9 mouse cellular contexts compared by ENCODE assay signal in genomic region chr10:91988364-91988763, GRCm38 (mm10).
DNase-seq lines count a peak whose midpoint lies in the region; ATAC-seq lines count a peak whose summit lies in the region.
"Had no signal": no experiment of that assay in that cellular context is flagged by ENCODE, and none has a peak within 500 bp of the region (broad histone marks: within the 10 kb centered on the region; RNA-seq: fewer than 3 reads in every experiment).

No protein-coding gene starts in this region.

- no peaks in the 10 kb centered on the region for H3K36me3 ChIP-seq in forebrain, embryonic 10.5 days (replicated peaks)
- H3K36me3 ChIP-seq in forebrain, embryonic 15.5 days = no peaks in the 10 kb centered on the region
- H3K36me3 ChIP-seq in midbrain, embryonic 11.5 days (ENCODE audit: control insufficient read depth, insufficient read depth, low read length) = no peaks in the 10 kb centered on the region
- H3K36me3 ChIP-seq in midbrain, embryonic 16.5 days (ENCODE audit: control insufficient read depth, insufficient read depth, low read length) = no peaks in the 10 kb centered on the region

- WGBS in forebrain, embryonic 10.5 days = 43% methylated on average over 8 of the region's 8 CpGs
- 8% methylated on average over 8 of the region's 8 CpGs for WGBS in forebrain, embryonic 15.5 days
- 25% methylated on average over 8 of the region's 8 CpGs for whole genome bisulfite sequencing in midbrain, embryonic 11.5 days
- WGBS in midbrain, embryonic 16.5 days = 23% methylated on average over 8 of the region's 8 CpGs

- H3K4me1 ChIP-seq in forebrain, embryonic 10.5 days = peaks cover 22% of the 10 kb centered on the region
- peaks cover 19% of the 10 kb centered on the region for H3K4me1 ChIP-seq in forebrain, embryonic 15.5 days
- no peaks in the 10 kb centered on the region for H3K4me1 ChIP-seq in midbrain, embryonic 11.5 days (ENCODE audit: control insufficient read depth, insufficient read depth, low read length)
- H3K4me1 ChIP-seq in midbrain, embryonic 16.5 days (ENCODE audit: control insufficient read depth, insufficient read depth, low read length) = peaks cover 14% of the 10 kb centered on the region

- ATAC-seq in forebrain, embryonic 15.5 days (replicated peaks) = no peak
- ATAC-seq in midbrain, embryonic 11.5 days (ENCODE audit: low FRiP score) = no peak
- no peak for ATAC-seq in midbrain, embryonic 16.5 days

- H3K4me2 ChIP-seq in forebrain, embryonic 15.5 days (replicated peaks) = no peak overlapping the region
- no peak overlapping the region for H3K4me2 ChIP-seq in midbrain, embryonic 11.5 days
- H3K4me2 ChIP-seq in midbrain, embryonic 16.5 days (ENCODE audit: low read length) = no peak overlapping the region

- H3K9ac ChIP-seq in forebrain, embryonic 15.5 days (replicated peaks) = no peak overlapping the region
- no peak overlapping the region for H3K9ac ChIP-seq in midbrain, embryonic 11.5 days (ENCODE audit: low read length)
- H3K9ac ChIP-seq in midbrain, embryonic 16.5 days (ENCODE audit: low read depth, low read length) = no peak overlapping the region

- H3K27me3 ChIP-seq in forebrain, embryonic 10.5 days (ENCODE audit: poor library complexity, severe bottlenecking) = no peaks in the 10 kb centered on the region
- H3K27me3 ChIP-seq in forebrain, embryonic 15.5 days = no peaks in the 10 kb centered on the region
- H3K27me3 ChIP-seq in midbrain, embryonic 11.5 days (ENCODE audit: control insufficient read depth, insufficient read depth, low read length) = no peaks in the 10 kb centered on the region
- no peaks in the 10 kb centered on the region for H3K27me3 ChIP-seq in midbrain, embryonic 16.5 days (ENCODE audit: control insufficient read depth, insufficient read depth, low read depth, low read length)

- DNase-seq in forebrain, embryonic 10.5 days (ENCODE audit: extremely low spot score, low spot score) = no peak
- DNase-seq in midbrain, embryonic 11.5 days (ENCODE audit: low spot score, missing footprints) = peak; percentile 78
- peak; percentile 55 to 56 for DNase-seq in kidney, postnatal 4 days
- DNase-seq in retina, postnatal 1 day = peak; percentile 50
- DNase-seq in urinary bladder, postnatal 4 days (ENCODE audit: low spot score in 2 of 2) = no peak
- no peak for DNase-seq in cerebellum, postnatal 36 days
- DNase-seq: liver had no signal

- H3K9me3 ChIP-seq in forebrain, embryonic 10.5 days = no peaks in the 10 kb centered on the region
- no peaks in the 10 kb centered on the region for H3K9me3 ChIP-seq in forebrain, embryonic 15.5 days
- H3K9me3 ChIP-seq in midbrain, embryonic 11.5 days (ENCODE audit: control insufficient read depth, low read length) = no peaks in the 10 kb centered on the region
- no peaks in the 10 kb centered on the region for H3K9me3 ChIP-seq in midbrain, embryonic 16.5 days (replicated peaks; ENCODE audit: control insufficient read depth, low read length, poor library complexity, severe bottlenecking)

- peak overlapping the region; percentile 72 for H3K27ac ChIP-seq in forebrain, embryonic 10.5 days
- H3K27ac ChIP-seq in forebrain, embryonic 15.5 days (replicated peaks) = no peak overlapping the region
- peak overlapping the region; percentile 1; the same call in 1 of the 2 replicates for H3K27ac ChIP-seq in midbrain, embryonic 11.5 days (ENCODE audit: low read depth, low read length)
- no peak overlapping the region; the same call in 1 of the 2 replicates for H3K27ac ChIP-seq in midbrain, embryonic 16.5 days (ENCODE audit: low read length)

- H3K4me3 ChIP-seq in forebrain, embryonic 10.5 days = no peak overlapping the region
- no peak overlapping the region for H3K4me3 ChIP-seq in forebrain, embryonic 15.5 days
- H3K4me3 ChIP-seq in midbrain, embryonic 11.5 days (ENCODE audit: low read depth, low read length) = no peak overlapping the region
- H3K4me3 ChIP-seq in midbrain, embryonic 16.5 days (ENCODE audit: low read depth, low read length) = no peak overlapping the region

Comparison
In these comparisons a context has a peak if more than half of its experiments do, and no peak if none do; other contexts are left out.
1. H3K27ac ChIP-seq: peak in forebrain, embryonic 10.5 days (single experiment) and midbrain, embryonic 11.5 days (single experiment); none in forebrain, embryonic 15.5 days (single experiment) and midbrain, embryonic 16.5 days (single experiment).
2. DNase-seq: peak in midbrain, embryonic 11.5 days (single experiment), kidney, postnatal 4 days (2 of 2) and retina, postnatal 1 day (single experiment); none in forebrain, embryonic 10.5 days (single experiment), urinary bladder, postnatal 4 days (0 of 2) and cerebellum, postnatal 36 days (0 of 2).